Mouse (Mus musculus) heart, embryonic 11.5 days (tissue): ENCODE measurements around the gene Ndufs8. TPM values are rescaled to one million over a fixed set of nuclear protein-coding genes. Genes with fewer than 3 reads are reported as not detected.

ENCODE experiments used
- ATAC-seq: fragments of 200-750 bp; cut with Nextera tagmentation; replicated peaks from 2 replicates; pipeline ENCODE4 v1.8.0; 2017; ENCODE audit warnings: moderate library complexity; ENCODE audit not compliant: insufficient number of reproducible peaks, low FRiP score, low TSS enrichment
- H3K27ac ChIP-seq: fragments of 300-500 bp; sonication (generic); 2 replicates; pipeline ENCODE4 v1.5.1; 2014; ENCODE audit warnings: mild to moderate bottlenecking, low read depth, low read length
- H3K27me3 ChIP-seq: fragments of 300-500 bp; sonication (generic); 2 replicates; pipeline ENCODE4 v1.6.1; 2014; ENCODE audit warnings: mild to moderate bottlenecking, low read length, mixed read lengths; ENCODE audit not compliant: control insufficient read depth, insufficient read depth
- H3K36me3 ChIP-seq: fragments of 300-500 bp; sonication (generic); 2 replicates; pipeline ENCODE4 v1.6.1; 2014; ENCODE audit warnings: mild to moderate bottlenecking, low read length, moderate library complexity, mixed read lengths; ENCODE audit not compliant: control insufficient read depth, insufficient read depth
- H3K4me1 ChIP-seq: fragments of 300-500 bp; sonication (generic); 2 replicates; pipeline ENCODE4 v1.6.1; 2014; ENCODE audit warnings: low read length; ENCODE audit not compliant: control insufficient read depth, insufficient read depth
- H3K4me2 ChIP-seq: fragments of 300-500 bp; sonication (generic); 2 replicates; pipeline ENCODE4 v1.6.1; 2014; ENCODE audit warnings: mild to moderate bottlenecking, moderate library complexity
- H3K4me3 ChIP-seq: fragments of 300-500 bp; sonication (generic); 2 replicates; pipeline ENCODE4 v1.5.1; 2014; ENCODE audit warnings: low read depth, low read length
- H3K9ac ChIP-seq: fragments of 300-500 bp; sonication (generic); 2 replicates; pipeline ENCODE4 v1.6.1; 2014; ENCODE audit warnings: mild to moderate bottlenecking, low read depth, low read length, moderate library complexity
- H3K9me3 ChIP-seq: fragments of 300-500 bp; sonication (generic); replicated peaks from 2 replicates; pipeline ENCODE4 v1.6.1; 2016; ENCODE audit warnings: low read length; ENCODE audit not compliant: control insufficient read depth
- WGBS: fragments of 180-500 bp; shearing (Covaris S2); extraction: QIAGEN DNeasy Blood & Tissue Kit; methylation state at CpG from one replicate; pipeline ENCODE4 v1.1.7; 2014; ENCODE audit not compliant: insufficient replicate concordance; 5-methylcytosine and 5-hydroxymethylcytosine counted together
- polyA plus RNA-seq: library from polyadenylated mRNA; unstranded; fragments of >200 nt; fragmentation: Nextera tagmentation; extraction: Ambion mirVana; gene quantifications from 2 replicates; pipeline ENCODE4 v1.2.1, GENCODE M21; 2014

The Ndufs8 gene
- polyA plus RNA-seq, 1 experiment from 2014 or later: 376 TPM

- Histone ChIP-seq H3K4me1 (peaks cover 5% of the 10 kb centered on the region; the same call in 1 of the 2 replicates), H3K9me3 (no peaks in the 10 kb centered on the region)
These were observed 37.5 kb downstream of the Ndufs8 start for GRCm38 (mm10) chr19:3875045-3875444.

GRCm38 (mm10) chr19:3872373-3872772 lies 40.2 kb downstream of the Ndufs8 start:
- Histone ChIP-seq H3K27me3 (no peaks in the 10 kb centered on the region), H3K27ac (no peak overlapping the region), H3K4me1 (peaks cover 5% of the 10 kb centered on the region; the same call in 1 of the 2 replicates), H3K36me3 (no peaks in the 10 kb centered on the region), H3K4me2 (no peak overlapping the region), H3K9me3 (no peaks in the 10 kb centered on the region), H3K4me3 (no peak overlapping the region), H3K9ac (no peak overlapping the region)
- ATAC-seq: no peak
- WGBS: 58% methylated on average over 4 of the region's 4 CpGs

More at GRCm38 (mm10) chr19:3875045-3875444, 37.5 kb downstream of the Ndufs8 start:
- 87% methylated on average over 7 of the region's 7 CpGs for WGBS
- no peak overlapping the region for H3K4me2 ChIP-seq
- H3K27me3 ChIP-seq: no peaks in the 10 kb centered on the region
- ATAC-seq: no peak
- H3K9ac ChIP-seq: no peak overlapping the region
- H3K4me3 ChIP-seq: no peak overlapping the region
- H3K36me3 ChIP-seq: no peaks in the 10 kb centered on the region
- H3K27ac ChIP-seq: no peak overlapping the region

- no peak overlapping the region for H3K9ac ChIP-seq
- no peaks in the 10 kb centered on the region for H3K27me3 ChIP-seq
- no peak overlapping the region for H3K4me3 ChIP-seq
- no peak overlapping the region for H3K4me2 ChIP-seq
- no peaks in the 10 kb centered on the region for H3K9me3 ChIP-seq
- no peak overlapping the region for H3K27ac ChIP-seq
- no peak for ATAC-seq
- H3K36me3 ChIP-seq: 0 out of 2 replicates have a peak, but pooled peaks cover 2% of the 10 kb centered on the region
- peaks cover 5% of the 10 kb centered on the region; the same call in 1 of the 2 replicates for H3K4me1 ChIP-seq
These were observed 41.1 kb downstream of the Ndufs8 start for GRCm38 (mm10) chr19:3871468-3871867.

GRCm38 (mm10) chr19:3868290-3868689 lies 44.3 kb downstream of the Ndufs8 start:
- Histone ChIP-seq H3K9ac (no peak overlapping the region), H3K27me3 (no peaks in the 10 kb centered on the region), H3K4me3 (no peak overlapping the region), H3K9me3 (no peaks in the 10 kb centered on the region), H3K27ac (no peak overlapping the region), H3K4me1 (peaks cover 5% of the 10 kb centered on the region; the same call in 1 of the 2 replicates), H3K4me2 (no peak overlapping the region), H3K36me3 (peaks cover 6% of the 10 kb centered on the region; the same call in 1 of the 2 replicates)
- ATAC-seq: no peak
- 86% methylated on average over 1 of the region's 1 CpGs for WGBS

GRCm38 (mm10) chr19:3864960-3865359 lies 47.6 kb downstream of the Ndufs8 start:
- ATAC-seq: no peak
- 75% methylated on average over 2 of the region's 2 CpGs for WGBS
- no peaks in the 10 kb centered on the region for H3K27me3 ChIP-seq
- no peak overlapping the region for H3K4me3 ChIP-seq
- peaks cover 6% of the 10 kb centered on the region; the same call in 1 of the 2 replicates for H3K36me3 ChIP-seq
- H3K4me2 ChIP-seq: no peak overlapping the region
- no peaks in the 10 kb centered on the region for H3K9me3 ChIP-seq
- no peak overlapping the region for H3K9ac ChIP-seq
- H3K27ac ChIP-seq: no peak overlapping the region
- H3K4me1 ChIP-seq: peaks cover 5% of the 10 kb centered on the region

GRCm38 (mm10) chr19:3862713-3863112 lies 49.9 kb downstream of the Ndufs8 start:
- Histone ChIP-seq H3K4me2 (no peak overlapping the region), H3K4me1 (peaks cover 5% of the 10 kb centered on the region; the same call in 1 of the 2 replicates), H3K9ac (no peak overlapping the region), H3K27ac (no peak overlapping the region), H3K9me3 (no peaks in the 10 kb centered on the region), H3K27me3 (no peaks in the 10 kb centered on the region), H3K4me3 (no peak overlapping the region), H3K36me3 (peaks cover 6% of the 10 kb centered on the region; the same call in 1 of the 2 replicates)
- ATAC-seq: no peak
- 68% methylated on average over 2 of the region's 2 CpGs for WGBS

Other genes starting within 250 kb of the Ndufs8 start
- 4.6 and 5.3 TPM in 2 replicates for gene Lrp5, start 226.2 kb downstream of the Ndufs8 start, polyA plus RNA-seq
- 30.3 and 33.6 TPM in 2 replicates for gene 1810055G02Rik, start 204.5 kb downstream of the Ndufs8 start, polyA plus RNA-seq
- gene Kmt5b, start 145.4 kb downstream of the Ndufs8 start, polyA plus RNA-seq: 22.2 and 27.6 TPM in 2 replicates
- gene Chka, start 61.0 kb downstream of the Ndufs8 start, polyA plus RNA-seq: 26.6 and 27.9 TPM in 2 replicates
- 16.2 and 18.7 TPM in 2 replicates for gene Tcirg1, start 5.6 kb downstream of the Ndufs8 start, polyA plus RNA-seq
- gene Aldh3b1, start 17.0 kb upstream of the Ndufs8 start, polyA plus RNA-seq: 2.3 and 2.4 TPM in 2 replicates
- gene Unc93b1, start 22.4 kb upstream of the Ndufs8 start, polyA plus RNA-seq: 4.5 and 6.2 TPM in 2 replicates
- not detected in 2 replicates for gene Aldh3b3, start 45.9 kb upstream of the Ndufs8 start, polyA plus RNA-seq
- gene Aldh3b2, start 59.6 kb upstream of the Ndufs8 start, polyA plus RNA-seq: 0.16 TPM in 1 of 2 replicates, not detected in the other
- 8.0 and 11.3 TPM in 2 replicates for gene Acy3, start 73.8 kb upstream of the Ndufs8 start, polyA plus RNA-seq
- 0.11 TPM in 1 of 2 replicates, not detected in the other for gene Tbx10, start 80.0 kb upstream of the Ndufs8 start, polyA plus RNA-seq
- 48.0 and 48.8 TPM in 2 replicates for gene Nudt8, start 87.8 kb upstream of the Ndufs8 start, polyA plus RNA-seq
- 2.3 and 2.5 TPM in 2 replicates for gene Gm49405, start 87.9 kb upstream of the Ndufs8 start, polyA plus RNA-seq
- 64.5 and 65.9 TPM in 2 replicates for gene Doc2g, start 90.5 kb upstream of the Ndufs8 start, polyA plus RNA-seq
- 369 and 417 TPM in 2 replicates for gene Ndufv1, start 100.0 kb upstream of the Ndufs8 start, polyA plus RNA-seq
- gene Gstp1, start 125.2 kb upstream of the Ndufs8 start, polyA plus RNA-seq: 359 and 387 TPM in 2 replicates
- gene Gstp2, start 133.2 kb upstream of the Ndufs8 start, polyA plus RNA-seq: 2.9 and 3.4 TPM in 2 replicates
- gene Gstp3, start 146.8 kb upstream of the Ndufs8 start, polyA plus RNA-seq: 0.49 TPM in 1 of 2 replicates, not detected in the other
- not detected in 2 replicates for gene Cabp2, start 168.8 kb upstream of the Ndufs8 start, polyA plus RNA-seq
- gene Cdk2ap2, start 184.4 kb upstream of the Ndufs8 start, polyA plus RNA-seq: 63.4 and 64.0 TPM in 2 replicates
- 15.5 and 17.3 TPM in 2 replicates for gene Pitpnm1, start 187.2 kb upstream of the Ndufs8 start, polyA plus RNA-seq
- 91.4 and 93.4 TPM in 2 replicates for gene Aip, start 213.1 kb upstream of the Ndufs8 start, polyA plus RNA-seq
- gene Gpr152, start 227.0 kb upstream of the Ndufs8 start, polyA plus RNA-seq: not detected in 2 replicates
- gene Cabp4, start 231.3 kb upstream of the Ndufs8 start, polyA plus RNA-seq: not detected in 2 replicates
- 109 and 113 TPM in 2 replicates for gene Coro1b, start 235.8 kb upstream of the Ndufs8 start, polyA plus RNA-seq
- gene Ptprcap, start 240.8 kb upstream of the Ndufs8 start, polyA plus RNA-seq: 1.3 and 1.7 TPM in 2 replicates